Mouse (Mus musculus): ENCODE results near the gene Sdr9c7.

The Sdr9c7 gene

GRCm38 (mm10) chr10:127898218-127898617, at the start of gene Sdr9c7:
Gene Sdr9c7, plus strand, starts transcription at chr10:127898518.
- no peak for DNase-seq (ENCODE audit: low spot score in 2 of 2)

- no peak for DNase-seq (ENCODE audit: low spot score in 2 of 2)
Measured at GRCm38 (mm10) chr10:127849628-127850027, 48.7 kb upstream of the Sdr9c7 start, which contains the start of gene Rdh19. Gene Rdh19, plus strand, starts transcription at chr10:127849928.

- no peak for DNase-seq (ENCODE audit: low spot score in 2 of 2)
Measured at GRCm38 (mm10) chr10:127856376-127856775, 41.9 kb upstream of the Sdr9c7 start.

GRCm38 (mm10) chr10:127864931-127865330, 33.4 kb upstream of the Sdr9c7 start:
- no peak for DNase-seq (ENCODE audit: low spot score in 2 of 2)

- no peak for DNase-seq (ENCODE audit: low spot score in 2 of 2)
Measured at GRCm38 (mm10) chr10:127866232-127866631, 32.1 kb upstream of the Sdr9c7 start, which contains the start of gene Rdh16f2. Gene Rdh16f2, plus strand, starts transcription at chr10:127866474.

- DNase-seq (ENCODE audit: low spot score in 2 of 2): peak in 1 of 2 experiments; percentile 11
Measured at GRCm38 (mm10) chr10:127872484-127872883, 25.8 kb upstream of the Sdr9c7 start.

GRCm38 (mm10) chr10:127877681-127878080, 20.6 kb upstream of the Sdr9c7 start:
- DNase-seq (ENCODE audit: low spot score in 2 of 2): no peak

GRCm38 (mm10) chr10:127878262-127879057, 19.9 kb upstream of the Sdr9c7 start:
- DNase-seq (ENCODE audit: low spot score in 2 of 2): no peak

GRCm38 (mm10) chr10:127879155-127879688, 19.1 kb upstream of the Sdr9c7 start:
- DNase-seq (ENCODE audit: low spot score in 2 of 2): no peak

- no peak for DNase-seq (ENCODE audit: low spot score in 2 of 2)
Measured at GRCm38 (mm10) chr10:127881041-127881440, 17.3 kb upstream of the Sdr9c7 start.

GRCm38 (mm10) chr10:127886551-127886950, 11.8 kb upstream of the Sdr9c7 start:
- no peak for DNase-seq (ENCODE audit: low spot score in 2 of 2)

- no peak for DNase-seq (ENCODE audit: low spot score in 2 of 2)
Measured at GRCm38 (mm10) chr10:127886971-127887370, 11.3 kb upstream of the Sdr9c7 start.

GRCm38 (mm10) chr10:127888605-127889004, 9.7 kb upstream of the Sdr9c7 start, which contains the start of gene Rdh7:
Gene Rdh7, minus strand, starts transcription at chr10:127888817.
- DNase-seq (ENCODE audit: low spot score in 2 of 2): no peak

GRCm38 (mm10) chr10:127891481-127891880, 6.8 kb upstream of the Sdr9c7 start:
- no peak for DNase-seq (ENCODE audit: low spot score in 2 of 2)

GRCm38 (mm10) chr10:127893163-127894022, 4.9 kb upstream of the Sdr9c7 start:
- peak; percentile 6 to 21 for DNase-seq (ENCODE audit: low spot score in 2 of 2)

GRCm38 (mm10) chr10:127896705-127897104, 1.6 kb upstream of the Sdr9c7 start:
- DNase-seq (ENCODE audit: low spot score in 2 of 2): no peak

- DNase-seq (ENCODE audit: low spot score in 2 of 2): no peak
Measured at GRCm38 (mm10) chr10:127897506-127897905, 812 bp upstream of the Sdr9c7 start.

GRCm38 (mm10) chr10:127899783-127900182, 1.5 kb downstream of the Sdr9c7 start:
- DNase-seq (ENCODE audit: low spot score in 2 of 2): no peak

- DNase-seq (ENCODE audit: low spot score in 2 of 2): no peak
Measured at GRCm38 (mm10) chr10:127901751-127902150, 3.4 kb downstream of the Sdr9c7 start.

- DNase-seq (ENCODE audit: low spot score in 2 of 2): no peak
Measured at GRCm38 (mm10) chr10:127903116-127903515, 4.8 kb downstream of the Sdr9c7 start.

GRCm38 (mm10) chr10:127904718-127905446, 6.6 kb downstream of the Sdr9c7 start:
- DNase-seq (ENCODE audit: low spot score in 2 of 2): no peak
